Mouse (Mus musculus) testis, adult 2 months (tissue): Measurements from ENCODE around the gene Car6.

Experiments
- CTCF ChIP-seq: fragments of 200-500 bp; IDR thresholded peaks from 2 replicates; pipeline ENCODE4 v1.5.1; 2012; ENCODE audit warnings: low read depth, mild to moderate bottlenecking, inconsistent platforms, low read length, moderate library complexity; ENCODE audit not compliant: control insufficient read depth, insufficient read depth, insufficient replicate concordance
- POLR2A ChIP-seq: fragments of 200-500 bp; IDR thresholded peaks from 2 replicates; pipeline ENCODE4 v1.6.1; 2012; ENCODE audit warnings: low read depth, mild to moderate bottlenecking, inconsistent platforms, low read length, moderate library complexity; ENCODE audit not compliant: control insufficient read depth

DNA sequence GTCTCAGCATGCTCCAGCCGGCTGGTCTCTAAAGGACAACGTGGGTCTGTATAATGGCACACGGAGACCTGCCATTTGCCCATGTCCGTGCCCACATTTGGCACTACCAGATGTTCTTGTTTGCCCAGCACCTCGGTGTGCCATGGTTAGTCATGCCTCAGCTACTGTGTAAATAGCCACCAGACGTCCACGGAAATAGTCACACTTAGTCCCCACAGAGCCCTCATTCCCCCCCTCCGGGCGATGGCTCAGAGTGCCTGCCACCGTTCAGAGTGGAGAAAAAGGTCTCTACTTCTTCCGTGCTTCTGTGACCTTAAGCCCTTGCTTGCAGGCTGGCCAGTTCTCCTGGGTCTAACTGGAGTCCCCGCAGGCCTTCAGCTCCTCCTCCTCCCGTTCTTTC lies 62.0 kb downstream of the Car6 start:
- TF ChIP-seq CTCF (no peak), POLR2A (no peak)
